In genomic region chr3:111494891-111495290, GRCm38 (mm10) we compare ENCODE assay signal across 22 mouse cellular contexts.
A peak's percentile ranks its signal among the peaks of the same experiment; 100 is the strongest.
DNase-seq lines count a peak whose midpoint lies in the region; ATAC-seq lines count a peak whose summit lies in the region.
"Had no signal": no experiment of that assay in that cellular context is flagged by ENCODE, and none has a peak within 500 bp of the region (broad histone marks: within the 10 kb centered on the region; RNA-seq: fewer than 3 reads in every experiment).

No protein-coding gene starts in this region.

- H3K4me2 ChIP-seq in embryonic facial prominence, embryonic 14.5 days (ENCODE audit: low read depth, low read length) = no peak overlapping the region
- H3K4me2 ChIP-seq: embryonic facial prominence, embryonic 12.5 days; embryonic facial prominence, embryonic 15.5 days; forebrain, embryonic 12.5 days had no signal

- no peak overlapping the region for H3K4me3 ChIP-seq in embryonic facial prominence, embryonic 14.5 days (ENCODE audit: low read depth, low read length)
- H3K4me3 ChIP-seq: embryonic facial prominence, embryonic 12.5 days; embryonic facial prominence, embryonic 15.5 days; erythroblast, embryonic 14.5 days; forebrain, embryonic 10.5 days; forebrain, embryonic 12.5 days had no signal

- H3K9ac ChIP-seq in embryonic facial prominence, embryonic 14.5 days (ENCODE audit: low read depth, low read length) = no peak overlapping the region
- H3K9ac ChIP-seq: embryonic facial prominence, embryonic 12.5 days; embryonic facial prominence, embryonic 15.5 days; forebrain, embryonic 12.5 days had no signal

- ATAC-seq in embryonic facial prominence, embryonic 14.5 days (ENCODE audit: low read depth) = no peak
- ATAC-seq: activated CD4-positive, CD25-positive, alpha-beta regulatory T cell, adult 4 months; forebrain, embryonic 14.5 days; forebrain, embryonic 16.5 days; Patski had no signal

- no peaks in the 10 kb centered on the region for H3K4me1 ChIP-seq in embryonic facial prominence, embryonic 14.5 days (ENCODE audit: control insufficient read depth, insufficient read depth, low read length)
- H3K4me1 ChIP-seq: embryonic facial prominence, embryonic 12.5 days; embryonic facial prominence, embryonic 15.5 days; forebrain, embryonic 10.5 days; forebrain, embryonic 12.5 days had no signal

- no peaks in the 10 kb centered on the region for H3K27me3 ChIP-seq in embryonic facial prominence, embryonic 14.5 days (replicated peaks; ENCODE audit: control insufficient read depth, insufficient read depth, low read length)
- H3K27me3 ChIP-seq: embryonic facial prominence, embryonic 12.5 days; embryonic facial prominence, embryonic 15.5 days; forebrain, embryonic 12.5 days; Patski had no signal

- H3K36me3 ChIP-seq in embryonic facial prominence, embryonic 14.5 days (ENCODE audit: control insufficient read depth, insufficient read depth, low read length) = no peaks in the 10 kb centered on the region
- H3K36me3 ChIP-seq: embryonic facial prominence, embryonic 12.5 days; embryonic facial prominence, embryonic 15.5 days; forebrain, embryonic 10.5 days; forebrain, embryonic 12.5 days had no signal

- WGBS in embryonic facial prominence, embryonic 14.5 days = 49% methylated on average over 3 of the region's 3 CpGs

- no peaks in the 10 kb centered on the region for H3K9me3 ChIP-seq in embryonic facial prominence, embryonic 14.5 days (ENCODE audit: control insufficient read depth, low read length)
- H3K9me3 ChIP-seq: embryonic facial prominence, embryonic 12.5 days; embryonic facial prominence, embryonic 15.5 days; forebrain, embryonic 10.5 days; forebrain, embryonic 12.5 days had no signal

- DNase-seq in Muller cell, postnatal 12 days (ENCODE audit: inconsistent ontology term) = peak; percentile 61
- peak; percentile 27 for DNase-seq in embryonic facial prominence, embryonic 14.5 days (ENCODE audit: low spot score)
- DNase-seq in retina, postnatal 1 day = peak; percentile 34
- no peak for DNase-seq in ovary, postnatal 14 days (ENCODE audit: low spot score)
- no peak for DNase-seq in urinary bladder, adult 18-20 months (ENCODE audit: low spot score in 2 of 2)
- DNase-seq: adrenal gland, adult 8-10 months; adrenal gland, postnatal 14 days; adrenal gland, postnatal 36 days; cerebellum, adult 11-12 months; cerebellum, adult 2 months; cerebellum, adult 9-10 months; cerebellum, postnatal 10 days; cerebellum, postnatal 25 days had no signal

- H3K27ac ChIP-seq in embryonic facial prominence, embryonic 14.5 days (replicated peaks; ENCODE audit: low read depth, low read length) = no peak overlapping the region
- H3K27ac ChIP-seq: embryonic facial prominence, embryonic 12.5 days; embryonic facial prominence, embryonic 15.5 days; forebrain, embryonic 10.5 days; forebrain, embryonic 12.5 days had no signal

Comparison
In these comparisons a context has a peak if more than half of its experiments do, and no peak if none do; other contexts are left out.
1. DNase-seq: peak in Muller cell, postnatal 12 days (single experiment), embryonic facial prominence, embryonic 14.5 days (single experiment) and retina, postnatal 1 day (single experiment); none in ovary, postnatal 14 days (single experiment) and urinary bladder, adult 18-20 months (0 of 2).